Mouse (Mus musculus): Measurements from ENCODE around the gene Plgrkt. TPM values are rescaled to one million over a fixed set of nuclear protein-coding genes. Genes with fewer than 3 reads are reported as not detected.

The Plgrkt gene
- total and polyA plus RNA-seq, 2 experiments from 2014 or later: 45.5 to 85.6 TPM

GRCm38 (mm10) chr19:29365105-29365504 is 2.1 kb downstream of the Plgrkt start:
- peaks cover 13% of the 10 kb centered on the region for H3K4me1 ChIP-seq (ENCODE audit: insufficient read depth)
- H3K27me3 ChIP-seq (ENCODE audit: insufficient read depth, low read length): no peaks in the 10 kb centered on the region
- 21% methylated on average over 3 of the region's 3 CpGs for WGBS
- DNase-seq (no peak), ATAC-seq (no peak)
- no peak for TF ChIP-seq CTCF (IDR thresholded peaks at IDR 0.05; ENCODE audit: low read depth)
- no peak overlapping the region for H3K9ac ChIP-seq
- H3K4me3 ChIP-seq (ENCODE audit: low read depth, low read length): no peak overlapping the region
- no peaks in the 10 kb centered on the region for H3K36me3 ChIP-seq (ENCODE audit: insufficient read depth)
- H3K27ac ChIP-seq (ENCODE audit: low read depth, low read length): no peak overlapping the region
- no peak overlapping the region for H3K4me2 ChIP-seq (ENCODE audit: low read depth)
- H3K9me3 ChIP-seq (ENCODE audit: low read length): no peaks in the 10 kb centered on the region

GRCm38 (mm10) chr19:29364076-29364475 is 3.1 kb downstream of the Plgrkt start:
- ATAC-seq (no peak), DNase-seq (no peak)
- TF ChIP-seq CTCF (IDR thresholded peaks at IDR 0.05; ENCODE audit: low read depth): no peak
- no peaks in the 10 kb centered on the region for H3K9me3 ChIP-seq (ENCODE audit: low read length)
- H3K27me3 ChIP-seq (ENCODE audit: insufficient read depth, low read length): no peaks in the 10 kb centered on the region
- no peaks in the 10 kb centered on the region for H3K36me3 ChIP-seq (ENCODE audit: insufficient read depth)
- H3K4me3 ChIP-seq (ENCODE audit: low read depth, low read length): no peak overlapping the region
- peaks cover 13% of the 10 kb centered on the region for H3K4me1 ChIP-seq (ENCODE audit: insufficient read depth)
- no peak overlapping the region for H3K9ac ChIP-seq
- H3K4me2 ChIP-seq (ENCODE audit: low read depth): no peak overlapping the region
- no peak overlapping the region for H3K27ac ChIP-seq (ENCODE audit: low read depth, low read length)
- WGBS: 90% methylated on average over 5 of the region's 5 CpGs

GRCm38 (mm10) chr19:29363557-29363956 is 3.6 kb downstream of the Plgrkt start:
- Histone ChIP-seq H3K36me3 (ENCODE audit: insufficient read depth) (peaks cover 2% of the 10 kb centered on the region; the same call in 1 of the 2 replicates), H3K4me3 (ENCODE audit: low read depth, low read length) (no peak overlapping the region), H3K27ac (ENCODE audit: low read depth, low read length) (no peak overlapping the region), H3K27me3 (ENCODE audit: insufficient read depth, low read length) (no peaks in the 10 kb centered on the region), H3K4me1 (ENCODE audit: insufficient read depth) (peaks cover 13% of the 10 kb centered on the region), H3K4me2 (ENCODE audit: low read depth) (no peak overlapping the region), H3K9me3 (ENCODE audit: low read length) (no peaks in the 10 kb centered on the region), H3K9ac (no peak overlapping the region)
- 93% methylated on average over 7 of the region's 7 CpGs for WGBS
- DNase-seq (no peak), ATAC-seq (no peak)
- no peak for TF ChIP-seq CTCF (IDR thresholded peaks at IDR 0.05; ENCODE audit: low read depth)

GRCm38 (mm10) chr19:29362173-29362930 is 4.8 kb downstream of the Plgrkt start:
- DNase-seq (no peak), ATAC-seq (peak; percentile 27; the same call in 1 of the 2 replicates)
- peak overlapping the region; percentile 74 for H3K9ac ChIP-seq
- H3K27ac ChIP-seq (ENCODE audit: low read depth, low read length): 0 out of 2 replicates have a peak overlapping the region, but pooled peaks have one; percentile 62
- peaks cover 8% of the 10 kb centered on the region; the same call in 1 of the 2 replicates for H3K36me3 ChIP-seq (ENCODE audit: insufficient read depth)
- H3K4me3 ChIP-seq (ENCODE audit: low read depth, low read length): peak overlapping the region; percentile 72
- H3K9me3 ChIP-seq (ENCODE audit: low read length): no peaks in the 10 kb centered on the region
- peak overlapping the region; percentile 90 for H3K4me2 ChIP-seq (ENCODE audit: low read depth)
- no peak for TF ChIP-seq CTCF (IDR thresholded peaks at IDR 0.05; ENCODE audit: low read depth)
- H3K4me1 ChIP-seq (ENCODE audit: insufficient read depth): peaks cover 13% of the 10 kb centered on the region
- H3K27me3 ChIP-seq (ENCODE audit: insufficient read depth, low read length): no peaks in the 10 kb centered on the region
- WGBS: 47% methylated on average over 13 of the region's 13 CpGs

- no peak for TF ChIP-seq CTCF (IDR thresholded peaks at IDR 0.05; ENCODE audit: low read depth)
- Histone ChIP-seq H3K9ac (peak overlapping the region; percentile 74), H3K36me3 (ENCODE audit: insufficient read depth) (peaks cover 14% of the 10 kb centered on the region; the same call in 1 of the 2 replicates), H3K9me3 (ENCODE audit: low read length) (no peaks in the 10 kb centered on the region), H3K27ac (ENCODE audit: low read depth, low read length) (peak overlapping the region; percentile 62), H3K4me2 (ENCODE audit: low read depth) (peak overlapping the region; percentile 90), H3K4me1 (ENCODE audit: insufficient read depth) (peaks cover 13% of the 10 kb centered on the region), H3K4me3 (ENCODE audit: low read depth, low read length) (peak overlapping the region; percentile 72), H3K27me3 (ENCODE audit: insufficient read depth, low read length) (no peaks in the 10 kb centered on the region)
- 2% methylated on average over 33 of the region's 33 CpGs for WGBS
- DNase-seq (peak; percentile 95), ATAC-seq (peak; percentile 100)
Observed at GRCm38 (mm10) chr19:29361468-29362130, 5.6 kb downstream of the Plgrkt start.

GRCm38 (mm10) chr19:29360251-29360650 is 6.9 kb downstream of the Plgrkt start:
- Histone ChIP-seq H3K36me3 (ENCODE audit: insufficient read depth) (peaks cover 19% of the 10 kb centered on the region; the same call in 1 of the 2 replicates), H3K4me1 (ENCODE audit: insufficient read depth) (peaks cover 13% of the 10 kb centered on the region), H3K9me3 (ENCODE audit: low read length) (no peaks in the 10 kb centered on the region), H3K9ac (no peak overlapping the region), H3K27me3 (ENCODE audit: insufficient read depth, low read length) (no peaks in the 10 kb centered on the region), H3K27ac (ENCODE audit: low read depth, low read length) (no peak overlapping the region), H3K4me2 (ENCODE audit: low read depth) (0 out of 2 replicates have a peak overlapping the region, but pooled peaks have one; percentile 90), H3K4me3 (ENCODE audit: low read depth, low read length) (no peak overlapping the region)
- WGBS: 88% methylated on average over 5 of the region's 5 CpGs
- ATAC-seq (no peak), DNase-seq (no peak)
- TF ChIP-seq CTCF (IDR thresholded peaks at IDR 0.05; ENCODE audit: low read depth): no peak

GRCm38 (mm10) chr19:29356281-29356680 is 10.9 kb downstream of the Plgrkt start:
- Histone ChIP-seq H3K9me3 (ENCODE audit: low read length) (no peaks in the 10 kb centered on the region), H3K27ac (ENCODE audit: low read depth, low read length) (no peak overlapping the region), H3K4me2 (ENCODE audit: low read depth) (no peak overlapping the region), H3K4me3 (ENCODE audit: low read depth, low read length) (no peak overlapping the region), H3K36me3 (ENCODE audit: insufficient read depth) (peaks cover 19% of the 10 kb centered on the region), H3K27me3 (ENCODE audit: insufficient read depth, low read length) (no peaks in the 10 kb centered on the region), H3K9ac (no peak overlapping the region), H3K4me1 (ENCODE audit: insufficient read depth) (peaks cover 6% of the 10 kb centered on the region)
- DNase-seq (no peak), ATAC-seq (no peak)
- no peak for TF ChIP-seq CTCF (IDR thresholded peaks at IDR 0.05; ENCODE audit: low read depth)
- 90% methylated on average over 11 of the region's 11 CpGs for WGBS
